Mouse (Mus musculus) embryonic fibroblast, embryonic 13.5 days (primary cell): ENCODE data around the gene Atf6.

Experiments used
- CTCF ChIP-seq: IDR thresholded peaks from 2 replicates; pipeline ENCODE4 v1.5.1; 2011; ENCODE audit warnings: mild to moderate bottlenecking, control low read depth, low read length, moderate library complexity, borderline replicate concordance; ENCODE audit not compliant: insufficient read depth
- POLR2A ChIP-seq: IDR thresholded peaks from 2 replicates; pipeline ENCODE4 v1.6.1; 2011; ENCODE audit warnings: low read depth, mild to moderate bottlenecking, control low read depth, low read length, moderate library complexity

DNA sequence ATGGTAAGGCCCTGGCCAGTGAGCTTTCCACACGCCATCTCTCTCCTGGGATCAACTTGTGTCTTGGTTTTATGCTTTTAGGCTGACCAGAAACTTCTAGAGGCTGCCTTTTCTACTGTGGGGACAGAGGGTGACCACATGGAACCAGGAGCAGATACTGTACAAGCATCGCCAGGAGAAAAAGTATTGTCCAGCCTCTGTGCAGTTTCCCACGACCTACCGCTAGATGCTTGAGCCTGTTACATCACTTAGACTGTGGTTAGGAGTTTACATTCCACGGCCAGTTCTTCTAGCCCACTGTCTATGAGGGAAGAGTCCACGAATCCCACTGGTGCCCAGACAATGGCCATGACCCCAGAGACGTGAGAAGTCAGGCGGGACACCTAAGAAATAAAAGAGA, 166.0 kb downstream of the Atf6 start:
- TF ChIP-seq POLR2A: no peak
- TF ChIP-seq CTCF: no peak
